Mouse (Mus musculus): ENCODE results near the gene Pcna. TPM values are rescaled to one million over a fixed set of nuclear protein-coding genes. Genes with fewer than 3 reads are reported as not detected.
"Not testable (repeated sequence)": the region's sequence is repeated elsewhere in the genome, so short reads cannot be mapped to it uniquely, and the experiment has no call there.

Gene Pcna
- total RNA-seq, 1 experiment from 2014 or later, result 132 TPM

- no peak for DNase-seq
Measured at GRCm38 (mm10) chr2:132276249-132276648, 23.1 kb upstream of the Pcna start.

- DNase-seq, result no peak
Measured at GRCm38 (mm10) chr2:132275527-132275926, 22.4 kb upstream of the Pcna start.

GRCm38 (mm10) chr2:132272694-132273389 is 19.7 kb upstream of the Pcna start:
- no peak for DNase-seq

GRCm38 (mm10) chr2:132270331-132270951 is 17.3 kb upstream of the Pcna start:
- no peak for DNase-seq

- DNase-seq, result peak; percentile 33
Measured at GRCm38 (mm10) chr2:132269217-132269616, 16.1 kb upstream of the Pcna start.

GRCm38 (mm10) chr2:132266086-132266485 is 13.0 kb upstream of the Pcna start:
- no peak for DNase-seq

GRCm38 (mm10) chr2:132265196-132265595 is 12.1 kb upstream of the Pcna start:
- DNase-seq, result no peak

- DNase-seq, result no peak
Measured at GRCm38 (mm10) chr2:132264266-132264710, 11.2 kb upstream of the Pcna start.

GRCm38 (mm10) chr2:132263421-132264265 is 10.5 kb upstream of the Pcna start:
- peak; percentile 30 for DNase-seq

GRCm38 (mm10) chr2:132262879-132263398 is 9.8 kb upstream of the Pcna start, which contains the start of gene Cds2:
Cds2 (plus strand) TSS chr2:132263148.
- DNase-seq, result peak; percentile 100

GRCm38 (mm10) chr2:132262175-132262574 is 9.1 kb upstream of the Pcna start:
- DNase-seq, result no peak

GRCm38 (mm10) chr2:132260601-132261000 is 7.5 kb upstream of the Pcna start:
- no peak for DNase-seq

- DNase-seq, result no peak
Measured at GRCm38 (mm10) chr2:132257350-132258068, 4.4 kb upstream of the Pcna start.

GRCm38 (mm10) chr2:132253603-132254002 is 489 bp upstream of the Pcna start:
- DNase-seq, result no peak

GRCm38 (mm10) chr2:132251911-132252310 is 1.2 kb downstream of the Pcna start:
- DNase-seq, result no peak

GRCm38 (mm10) chr2:132247539-132248313 is 5.4 kb downstream of the Pcna start, which contains the start of gene Tmem230:
Tmem230 (minus strand) TSS chr2:132247807.
- DNase-seq, result peak; percentile 96

- DNase-seq, result no peak
Measured at GRCm38 (mm10) chr2:132243370-132243769, 9.7 kb downstream of the Pcna start.

- DNase-seq, result peak; percentile 83
Measured at GRCm38 (mm10) chr2:132240457-132240856, 12.7 kb downstream of the Pcna start.

GRCm38 (mm10) chr2:132239434-132239833 is 13.7 kb downstream of the Pcna start:
- DNase-seq, result not testable (repeated sequence)

GRCm38 (mm10) chr2:132235975-132236374 is 17.1 kb downstream of the Pcna start:
- no peak for DNase-seq

- no peak for DNase-seq
Measured at GRCm38 (mm10) chr2:132235291-132235690, 17.8 kb downstream of the Pcna start.

Data from adrenal gland, postnatal 14 days (tissue).